Mouse (Mus musculus): Measurements from ENCODE around the gene Map1b.
A peak's percentile ranks its signal among the peaks of the same experiment; 100 is the strongest.

Map1b gene

GRCm38 (mm10) chr13:99489998-99490397 is 26.3 kb downstream of the Map1b start:
- DNase-seq (ENCODE audit: low read depth, low spot score) = no peak

DNA sequence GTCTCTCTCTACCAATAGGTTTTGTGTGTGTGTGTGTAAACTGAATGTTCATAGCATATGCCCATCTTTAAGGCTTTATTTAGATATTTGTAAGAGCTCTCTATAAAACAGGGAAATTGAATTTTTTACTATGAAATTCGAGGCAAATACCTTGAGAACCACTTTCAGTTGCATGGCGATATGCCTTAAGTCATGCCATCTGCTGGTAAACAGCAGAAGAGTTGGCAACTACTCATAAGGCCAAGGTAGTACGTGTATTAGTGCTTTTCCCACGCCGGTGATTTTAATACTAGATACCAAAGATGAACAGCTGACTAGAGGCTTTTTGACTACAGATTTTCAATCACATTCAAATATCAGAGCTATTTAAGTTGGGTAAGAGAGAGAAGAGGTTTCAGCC is 27.2 kb downstream of the Map1b start:
- DNase-seq (ENCODE audit: low read depth, low spot score) = no peak

GRCm38 (mm10) chr13:99485861-99486260 is 30.5 kb downstream of the Map1b start:
- DNase-seq (ENCODE audit: low read depth, low spot score) = no peak

- DNase-seq (ENCODE audit: low read depth, low spot score) = no peak
Measured at GRCm38 (mm10) chr13:99485331-99485733, 31.0 kb downstream of the Map1b start.

DNA sequence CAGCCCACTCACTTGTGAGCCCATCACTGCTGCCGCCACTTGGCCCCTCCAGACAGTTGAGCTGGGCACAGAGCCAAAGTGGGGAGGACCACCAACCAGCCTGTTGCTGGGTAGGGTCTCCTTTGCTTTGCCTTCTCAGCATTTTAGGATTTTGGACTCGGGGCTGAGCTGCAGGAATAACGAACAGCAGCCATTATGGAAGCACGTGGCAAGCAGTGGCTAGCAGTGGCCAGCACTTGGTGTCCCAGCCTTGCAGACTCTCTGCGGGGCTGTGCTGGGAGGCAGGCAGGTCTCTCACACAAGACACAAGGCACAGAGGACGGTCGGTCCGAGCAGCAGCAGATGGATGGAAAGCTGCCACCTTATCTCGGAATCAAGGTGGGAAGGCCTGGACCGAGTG is 31.4 kb downstream of the Map1b start:
- no peak for DNase-seq (ENCODE audit: low read depth, low spot score)

DNA sequence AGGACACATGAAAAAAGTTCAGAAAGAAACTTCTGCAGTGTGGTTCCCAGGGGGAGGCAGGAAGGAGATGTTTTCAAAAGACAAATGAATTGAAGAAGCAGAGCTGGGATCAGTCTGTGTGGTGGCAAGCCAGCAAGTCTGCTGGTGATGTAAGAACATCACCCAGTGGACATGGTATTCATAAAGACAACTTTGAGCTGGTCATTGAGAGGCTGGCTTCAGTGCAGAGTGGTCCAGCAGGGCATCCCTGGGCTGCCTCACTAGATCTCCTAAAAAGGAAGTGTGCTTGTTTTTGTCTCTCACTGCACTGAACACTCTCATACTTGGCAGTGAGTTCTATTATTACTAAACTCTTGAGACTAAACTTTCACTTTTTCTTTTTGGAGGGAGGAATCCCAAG is 32.9 kb downstream of the Map1b start:
- no peak for DNase-seq (ENCODE audit: low read depth, low spot score)

DNA sequence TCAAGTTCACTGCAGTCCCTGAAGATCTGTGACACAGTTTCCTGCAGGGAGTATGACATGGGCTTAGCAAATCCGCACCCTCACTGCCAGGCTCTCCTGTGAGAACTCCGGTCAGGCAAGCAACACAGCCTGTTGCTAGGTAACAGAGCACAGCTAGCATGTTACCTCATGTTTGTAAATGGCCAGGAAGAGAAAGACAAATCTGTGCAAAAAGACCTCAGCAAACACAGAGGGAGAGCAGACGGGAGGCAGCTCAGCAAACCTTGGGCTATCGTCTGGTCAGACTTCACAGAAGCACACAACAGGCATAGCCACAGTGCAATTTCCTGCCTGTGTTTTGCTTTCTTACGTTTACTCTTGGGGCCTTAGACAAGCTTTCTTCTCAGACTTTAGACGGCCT is 40.9 kb downstream of the Map1b start:
- no peak for DNase-seq (ENCODE audit: low read depth, low spot score)

GRCm38 (mm10) chr13:99475033-99475432 is 41.3 kb downstream of the Map1b start:
- DNase-seq (ENCODE audit: low read depth, low spot score) = no peak

GRCm38 (mm10) chr13:99474108-99474507 is 42.2 kb downstream of the Map1b start:
- DNase-seq (ENCODE audit: low read depth, low spot score) = no peak

- DNase-seq (ENCODE audit: low read depth, low spot score) = no peak
Measured at GRCm38 (mm10) chr13:99472028-99472427, 44.3 kb downstream of the Map1b start.

GRCm38 (mm10) chr13:99470084-99470483 is 46.3 kb downstream of the Map1b start:
- peak; percentile 40 for DNase-seq (ENCODE audit: low read depth, low spot score)

GRCm38 (mm10) chr13:99468267-99468666 is 48.1 kb downstream of the Map1b start:
- DNase-seq (ENCODE audit: low read depth, low spot score) = no peak

DNA sequence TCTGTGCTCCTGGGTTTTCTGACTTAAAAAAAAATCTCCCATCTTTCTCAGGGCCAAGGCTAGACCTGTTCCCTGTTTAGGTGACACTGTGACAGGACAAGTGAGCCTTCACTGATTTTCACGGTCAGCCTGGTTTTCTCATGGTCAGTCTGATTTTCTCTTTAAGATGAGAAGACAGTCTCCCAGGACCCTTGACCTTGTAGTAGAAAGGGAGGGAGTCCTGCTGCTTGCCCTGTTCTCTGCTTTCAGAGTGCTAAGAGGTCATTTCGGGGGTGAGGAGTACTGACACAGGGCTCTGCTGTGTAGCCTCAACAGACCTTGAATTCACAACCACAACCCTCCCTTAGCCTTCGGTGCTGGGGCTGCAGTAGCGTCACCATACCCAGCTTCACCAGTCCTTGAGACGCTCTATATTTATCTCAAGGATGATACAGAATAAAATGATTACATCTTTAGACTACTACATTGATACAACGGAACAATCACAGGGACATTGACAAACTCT is 49.5 kb downstream of the Map1b start:
- DNase-seq (ENCODE audit: low read depth, low spot score) = no peak

GRCm38 (mm10) chr13:99466064-99466463 is 50.3 kb downstream of the Map1b start:
- DNase-seq (ENCODE audit: low read depth, low spot score) = peak; percentile 40

DNA sequence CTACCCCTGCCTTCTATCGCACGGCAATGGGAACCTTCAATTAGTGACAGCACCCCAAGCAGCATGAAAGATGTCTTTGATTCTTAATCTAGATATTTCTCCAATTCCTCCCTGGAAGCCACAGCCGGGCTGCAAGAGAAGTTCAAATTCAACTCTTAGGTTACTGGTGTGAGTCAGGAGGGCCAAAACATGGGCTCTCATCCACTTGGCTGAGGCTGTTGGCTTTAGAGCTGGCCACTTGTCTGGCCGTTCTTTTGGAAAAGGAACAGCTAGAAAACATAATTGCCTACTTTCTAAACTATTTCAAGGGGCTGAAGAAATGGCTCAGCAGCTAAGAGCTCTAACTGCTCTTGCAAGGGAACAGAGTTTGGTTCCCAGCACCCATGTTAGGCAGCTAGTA is 51.8 kb downstream of the Map1b start:
- DNase-seq (ENCODE audit: low read depth, low spot score) = no peak

DNA sequence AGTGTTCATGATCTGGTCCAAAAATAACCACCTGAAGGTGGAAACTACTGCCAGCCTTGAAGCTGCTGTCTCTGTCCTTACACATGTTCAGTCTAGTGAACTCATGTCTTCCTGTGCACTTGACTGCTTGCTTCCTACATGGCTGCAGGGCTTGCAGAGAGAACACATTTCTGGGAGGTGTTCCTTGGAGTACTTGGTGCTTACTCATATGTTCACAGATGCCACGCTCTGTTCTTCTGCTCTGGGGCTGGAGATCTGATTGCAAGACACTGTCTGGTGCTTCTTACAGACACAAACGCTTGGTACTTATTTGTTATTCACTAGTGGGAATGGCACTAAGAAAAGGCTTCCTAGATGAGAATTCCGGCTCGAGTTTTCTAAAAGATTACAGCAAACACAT is 54.5 kb downstream of the Map1b start:
- no peak for DNase-seq (ENCODE audit: low read depth, low spot score)

DNA sequence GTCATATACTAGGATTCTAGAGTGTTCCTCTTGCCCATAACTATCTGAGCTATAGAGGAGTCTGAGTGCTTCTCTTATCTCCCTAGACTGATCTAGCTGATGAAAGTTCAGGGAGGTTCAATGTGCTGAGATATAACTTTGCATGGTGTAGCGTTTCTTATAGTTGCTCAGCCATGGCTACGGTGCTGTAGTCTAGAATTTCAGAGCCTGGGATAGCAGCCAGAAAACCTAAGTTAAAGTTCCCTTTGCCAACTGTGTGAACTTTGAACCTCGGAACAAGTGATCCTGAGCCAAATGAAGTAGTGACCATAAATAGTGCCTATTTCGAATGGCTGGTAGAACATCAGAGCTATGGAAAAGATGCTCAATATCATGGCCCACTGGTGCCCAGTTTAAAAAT is 56.7 kb downstream of the Map1b start:
- DNase-seq (ENCODE audit: low read depth, low spot score) = no peak

GRCm38 (mm10) chr13:99458658-99459386 is 57.5 kb downstream of the Map1b start:
- no peak for DNase-seq (ENCODE audit: low read depth, low spot score)

- no peak for DNase-seq (ENCODE audit: low read depth, low spot score)
Measured at GRCm38 (mm10) chr13:99454977-99455376, 61.4 kb downstream of the Map1b start.

DNA sequence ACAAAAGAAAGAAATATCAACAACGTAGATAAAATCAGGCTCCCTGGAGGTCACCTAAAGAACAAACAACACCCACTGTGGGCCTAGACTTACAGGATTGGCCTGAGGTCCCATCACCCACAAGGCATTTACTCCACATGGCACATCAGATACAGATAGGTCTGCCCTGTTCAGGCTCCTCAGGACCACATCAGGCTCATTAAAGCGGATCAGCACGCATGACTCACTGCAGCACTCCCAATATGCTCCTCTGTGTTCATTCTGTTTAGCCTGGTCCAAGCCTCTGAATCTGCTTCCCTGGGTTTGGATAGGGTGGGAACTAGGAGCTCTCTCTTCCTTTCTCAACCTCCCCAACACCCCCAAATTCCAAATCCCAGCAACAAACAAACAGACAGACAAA is 63.9 kb downstream of the Map1b start:
- no peak for DNase-seq (ENCODE audit: low read depth, low spot score)

DNA sequence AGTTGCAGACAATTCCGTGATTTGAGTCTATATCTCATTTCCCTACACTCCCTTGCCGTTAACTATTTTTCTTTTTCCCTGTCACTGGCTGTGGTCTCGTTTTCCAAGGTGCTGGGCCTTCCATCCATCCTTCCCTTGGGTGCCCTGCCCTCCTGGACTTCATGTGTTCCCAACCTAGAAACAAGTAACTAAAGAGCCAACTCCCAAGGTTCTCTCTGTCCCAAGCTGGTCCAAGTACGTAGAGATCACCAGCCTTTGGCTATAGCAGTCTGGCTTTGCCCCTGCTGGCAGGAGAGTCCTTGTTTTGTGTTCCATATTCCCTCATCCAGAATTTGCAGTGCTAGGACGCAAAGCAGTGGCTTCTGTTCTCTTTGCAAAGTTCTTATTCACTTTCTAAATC is 65.1 kb downstream of the Map1b start:
- no peak for DNase-seq (ENCODE audit: low read depth, low spot score)

DNA sequence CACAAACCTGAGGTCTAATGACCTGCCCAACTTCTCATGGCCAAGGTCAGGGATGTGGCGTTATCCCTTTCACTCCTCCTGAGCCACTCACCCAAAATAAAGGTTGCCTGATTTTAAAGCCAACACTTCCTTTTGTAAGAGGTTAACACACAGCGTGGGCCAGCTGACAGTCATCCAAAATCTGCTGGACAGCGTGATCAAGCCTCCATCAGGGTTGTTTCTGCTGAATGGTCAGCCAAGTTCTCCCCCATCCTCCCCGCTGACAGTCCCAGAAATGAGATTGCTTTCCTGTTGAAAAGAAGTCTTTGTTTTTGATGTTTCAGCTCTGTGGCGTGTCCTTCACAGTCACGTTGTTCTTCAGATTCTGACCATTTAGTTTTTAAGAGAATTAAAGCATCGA is 65.6 kb downstream of the Map1b start:
- DNase-seq (ENCODE audit: low read depth, low spot score) = no peak

DNA sequence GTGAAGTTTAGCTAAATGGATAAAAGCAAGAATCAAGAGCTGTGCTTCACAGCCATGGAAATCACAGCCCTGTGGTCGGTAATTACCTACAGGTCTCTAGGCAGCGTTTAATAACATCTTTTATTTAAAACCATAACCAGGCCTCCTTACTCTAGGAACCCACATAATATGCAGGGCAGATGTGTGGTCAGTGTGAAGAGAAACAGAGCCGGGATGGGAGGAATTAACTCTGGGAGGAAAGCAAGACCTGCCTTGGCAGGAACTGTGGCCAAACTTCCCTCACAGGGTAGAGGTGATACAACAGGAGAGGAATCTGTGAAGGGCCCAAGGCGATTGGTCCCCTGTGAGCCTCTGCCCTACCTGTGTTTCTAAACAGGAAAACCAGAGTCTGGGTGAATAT is 66.8 kb downstream of the Map1b start:
- DNase-seq (ENCODE audit: low read depth, low spot score) = no peak

DNA sequence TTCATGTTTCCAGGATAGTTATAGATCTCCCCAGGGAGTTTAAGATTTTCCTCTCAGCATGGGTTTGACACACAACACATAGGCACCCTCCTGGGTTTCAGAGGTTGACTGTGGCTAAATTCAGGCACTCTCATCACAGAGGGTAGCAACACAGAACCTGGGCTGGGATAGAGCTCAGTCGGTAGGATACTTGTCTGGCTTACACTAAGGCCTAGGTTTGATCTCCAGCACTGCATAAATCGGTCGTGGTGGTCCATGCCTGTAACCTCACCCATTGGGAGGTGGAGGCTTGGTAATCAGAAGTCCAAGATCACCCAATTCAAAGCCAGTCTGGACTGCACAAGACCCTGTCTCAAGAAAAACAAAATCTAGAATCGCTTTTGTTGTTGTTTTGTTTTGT is 68.1 kb downstream of the Map1b start:
- no peak for DNase-seq (ENCODE audit: low read depth, low spot score)

Data from retina, adult 2 months (tissue).